Mouse (Mus musculus) c-Kit-negative CD71-positive TER-119-positive erythroid progenitor cells, embryonic 14.5 days (primary cell): ENCODE measurements around the gene Cldn34b2.
"Not testable (repeated sequence)": the region's sequence is repeated elsewhere in the genome, so short reads cannot be mapped to it uniquely, and the experiment has no call there.

Experiments used
- DNase-seq: peaks from one replicate; pipeline ENCODE4 v3.0.0-alpha.2; 2013; ENCODE audit warnings: low read depth, low spot score

Gene Cldn34b2

GRCm38 (mm10) chrX:155128312-155128711 lies at the start of gene Cldn34b2:
TSS of gene Cldn34b2 (minus strand) at chrX:155128412.
- not testable (repeated sequence) for DNase-seq

DNA sequence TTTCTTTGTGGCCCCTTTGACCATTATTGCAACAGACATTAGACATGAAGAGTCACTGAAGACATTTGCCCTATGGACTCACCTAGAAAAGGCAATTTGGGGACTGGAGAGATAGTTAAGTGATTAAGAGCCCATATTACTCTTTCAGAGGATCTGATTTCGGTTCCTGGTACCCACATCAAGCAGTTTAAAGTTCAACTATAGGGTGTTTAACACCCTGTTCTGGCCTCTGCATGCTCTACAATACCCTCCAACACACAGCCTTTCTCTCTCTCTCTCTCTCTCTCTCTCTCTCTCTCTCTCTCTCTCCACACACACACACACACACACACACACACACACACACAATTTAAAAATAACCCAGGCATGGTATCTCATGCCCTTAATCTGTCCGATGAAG lies 49.4 kb upstream of the Cldn34b2 start:
- no peak for DNase-seq

GRCm38 (mm10) chrX:155177230-155177629 lies 49.0 kb upstream of the Cldn34b2 start:
- DNase-seq: no peak

GRCm38 (mm10) chrX:155175568-155175967 lies 47.4 kb upstream of the Cldn34b2 start:
- no peak for DNase-seq

- no peak for DNase-seq
These were observed 44.1 kb upstream of the Cldn34b2 start for GRCm38 (mm10) chrX:155172310-155172709.

GRCm38 (mm10) chrX:155171754-155172153 lies 43.5 kb upstream of the Cldn34b2 start:
- no peak for DNase-seq

DNA sequence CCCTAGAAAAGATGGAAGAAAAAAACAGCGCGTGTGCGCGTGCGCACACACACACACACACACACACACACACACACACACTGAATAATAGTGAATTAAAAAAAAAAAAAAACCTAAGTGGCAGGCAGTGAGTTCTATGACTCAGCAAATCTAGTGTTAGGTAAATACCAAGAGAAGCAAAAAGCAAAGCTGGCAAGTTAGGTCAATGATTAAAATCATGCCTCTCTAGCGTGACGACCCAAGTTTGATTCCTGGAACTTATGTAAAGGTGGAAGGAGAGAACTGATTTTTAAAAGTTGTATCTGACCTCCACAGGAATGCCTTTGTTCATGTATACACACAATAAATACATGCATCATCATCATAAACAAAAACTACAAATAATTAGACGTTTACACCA lies 41.7 kb upstream of the Cldn34b2 start:
- DNase-seq: no peak

- no peak for DNase-seq
These were observed 39.5 kb upstream of the Cldn34b2 start for GRCm38 (mm10) chrX:155167667-155168066.

- DNase-seq: no peak
These were observed 38.1 kb upstream of the Cldn34b2 start for GRCm38 (mm10) chrX:155166313-155166712.

- no peak for DNase-seq
These were observed 35.3 kb upstream of the Cldn34b2 start for GRCm38 (mm10) chrX:155163553-155163952.

- DNase-seq: no peak
These were observed 23.7 kb upstream of the Cldn34b2 start for GRCm38 (mm10) chrX:155151868-155152267.

DNA sequence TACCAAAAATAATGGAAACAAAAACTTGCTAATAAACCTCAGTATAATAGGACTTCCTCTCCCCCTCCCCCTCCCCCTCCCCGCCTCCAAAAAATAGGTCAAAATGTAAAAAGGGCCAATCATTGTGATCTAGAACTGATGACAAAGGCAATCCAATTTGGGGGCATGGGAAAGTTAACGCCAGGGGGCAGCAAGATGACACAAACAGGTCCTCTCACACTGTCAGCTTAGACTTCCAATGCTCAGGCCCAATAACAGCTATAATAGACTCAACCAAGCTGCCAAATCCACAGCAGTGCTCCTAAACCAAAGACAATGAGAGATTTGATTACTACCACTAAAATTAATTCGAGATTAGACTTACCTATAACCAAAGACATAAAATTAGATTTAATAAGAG lies 16.5 kb upstream of the Cldn34b2 start:
- no peak for DNase-seq

- no peak for DNase-seq
These were observed 30.2 kb downstream of the Cldn34b2 start for GRCm38 (mm10) chrX:155098024-155098423.

GRCm38 (mm10) chrX:155093566-155093965 lies 34.6 kb downstream of the Cldn34b2 start, which contains the start of gene Magea2:
TSS of gene Magea2 (minus strand) at chrX:155093666.
- DNase-seq: not testable (repeated sequence)

GRCm38 (mm10) chrX:155089693-155090092 lies 38.5 kb downstream of the Cldn34b2 start, which contains the start of gene Magea1:
TSS of gene Magea1 (minus strand) at chrX:155089793.
- DNase-seq: not testable (repeated sequence)
